Mouse (Mus musculus) c-Kit-positive CD71-positive TER-119-negative erythroid progenitor cells, embryonic 14.5 days (primary cell): ENCODE measurements around the gene Kxd1.

Source experiments
- DNase-seq: peaks from one replicate; pipeline ENCODE4 v3.0.0-alpha.2; 2013; ENCODE audit warnings: low read depth

Kxd1 gene

DNA sequence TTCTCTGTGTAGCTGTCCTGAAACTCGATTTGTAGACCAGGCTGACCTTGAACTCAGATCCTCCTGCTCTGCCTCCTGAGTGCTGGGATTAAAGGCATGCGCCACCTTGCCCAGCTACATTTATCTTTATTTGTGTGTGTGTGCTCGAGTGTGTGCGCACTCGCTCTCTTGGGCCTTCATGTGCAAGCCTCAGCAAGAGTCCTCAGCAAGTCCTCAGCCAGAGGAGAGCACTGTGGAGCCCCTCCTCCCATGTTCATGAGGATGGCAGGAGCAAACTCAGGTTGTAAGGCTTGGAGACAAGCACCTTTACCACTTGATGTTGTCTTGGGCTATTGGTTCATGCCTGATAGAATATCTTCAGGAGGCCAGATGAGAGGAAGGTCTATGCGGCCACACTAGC lies 20.0 kb upstream of the Kxd1 start:
- DNase-seq: no peak

DNA sequence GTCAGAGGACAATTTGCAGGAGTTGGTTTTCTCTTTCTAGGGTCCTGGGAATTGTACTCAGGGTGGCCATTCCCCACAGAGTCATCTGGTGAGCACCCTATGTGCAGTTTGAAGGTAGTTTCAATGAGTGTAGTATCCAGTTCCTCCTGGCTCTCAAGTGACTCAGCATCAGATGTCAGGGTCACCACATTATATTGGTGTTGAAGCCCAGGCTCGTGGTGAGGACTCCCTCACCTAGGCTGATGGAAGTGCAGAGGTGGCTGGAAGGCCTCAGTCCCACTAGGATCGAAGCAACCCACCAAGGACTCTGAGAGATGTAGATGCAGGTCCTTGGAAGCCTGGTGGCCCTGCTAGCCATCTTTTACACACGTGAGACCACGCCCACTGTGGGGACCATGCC lies 18.7 kb upstream of the Kxd1 start:
- no peak for DNase-seq

GRCm38 (mm10) chr8:70544200-70544687 lies 16.5 kb upstream of the Kxd1 start:
- DNase-seq: no peak

- DNase-seq: no peak
Observed at GRCm38 (mm10) chr8:70541081-70541480, 13.3 kb upstream of the Kxd1 start.

DNA sequence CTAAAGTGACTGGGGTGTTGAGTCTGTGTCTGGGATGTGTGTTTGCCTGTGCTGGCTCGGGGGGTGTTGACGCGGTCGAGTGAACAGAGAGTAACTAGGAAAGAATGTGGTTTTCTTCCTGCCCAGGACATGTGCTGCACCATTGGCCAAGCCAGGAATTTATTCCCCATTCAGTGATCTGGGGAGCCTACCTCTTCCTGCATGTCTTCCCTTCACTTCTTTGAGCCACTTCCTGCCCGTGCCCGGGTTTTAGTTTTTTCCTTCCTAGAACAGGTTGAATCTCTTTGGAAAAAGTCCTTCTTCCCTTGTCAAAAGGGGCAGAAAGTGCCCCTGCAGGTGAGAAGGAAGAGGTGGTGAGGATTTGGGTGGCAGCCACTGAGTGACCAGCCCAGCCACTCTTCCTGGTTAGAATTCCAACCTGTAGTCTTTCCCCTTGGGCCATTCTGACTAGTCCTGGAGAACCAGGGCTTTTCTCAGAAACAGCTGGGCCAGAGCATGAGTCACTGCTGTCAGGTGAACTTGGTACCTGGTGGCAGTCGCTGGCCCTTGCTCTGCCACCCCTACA lies 12.8 kb upstream of the Kxd1 start:
- DNase-seq: no peak

DNA sequence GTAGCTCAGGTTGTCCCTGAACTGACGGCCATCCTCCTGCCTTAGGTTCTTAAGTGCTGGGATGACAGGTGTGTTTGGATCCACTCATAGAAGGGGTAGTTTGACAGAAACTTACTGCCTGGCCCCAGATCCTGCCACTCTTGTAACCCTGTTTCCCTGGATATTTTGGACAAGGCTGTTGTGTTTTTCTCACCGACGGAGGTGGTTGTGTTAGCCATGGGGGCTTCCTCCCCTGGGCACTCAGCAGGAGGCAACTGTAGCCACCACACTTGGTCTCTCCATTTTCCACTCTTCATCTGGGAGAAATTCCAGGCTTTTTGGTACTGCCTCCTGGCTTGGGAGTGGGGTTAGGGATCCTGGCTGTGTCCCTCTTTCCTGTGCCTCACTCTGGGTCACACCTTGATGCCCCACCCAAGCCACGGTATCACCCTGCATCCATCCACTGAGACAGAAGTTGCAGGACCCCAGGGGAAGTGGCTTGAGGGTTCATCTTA lies 12.3 kb upstream of the Kxd1 start:
- DNase-seq: no peak

- peak; percentile 100 for DNase-seq
Observed at GRCm38 (mm10) chr8:70539077-70539813, 11.5 kb upstream of the Kxd1 start, which contains the start of gene Ell. Ell (plus strand) TSS chr8:70539457.

DNA sequence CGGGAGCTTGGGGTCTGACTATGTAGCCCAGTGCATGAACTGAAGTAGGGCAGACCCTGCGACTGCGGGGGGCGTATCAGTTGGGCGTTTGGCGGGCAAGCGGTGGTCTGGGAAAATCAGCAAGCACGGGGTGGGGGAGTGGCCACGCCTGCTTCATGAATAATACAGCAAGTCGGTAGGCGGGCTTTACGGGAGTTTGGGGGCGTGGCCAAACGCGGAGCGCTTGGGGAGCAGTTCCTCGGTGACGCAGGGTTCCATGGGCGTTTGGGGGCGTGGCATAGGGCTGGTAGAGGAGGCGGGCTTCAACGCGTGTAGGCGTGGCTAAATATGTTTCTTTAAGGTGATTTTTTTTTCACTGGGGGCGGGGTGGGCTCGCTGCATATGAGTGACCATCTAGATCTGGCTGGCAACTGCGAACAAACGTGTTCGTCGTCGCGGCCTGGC lies 10.9 kb upstream of the Kxd1 start:
- DNase-seq: peak; percentile 99

DNA sequence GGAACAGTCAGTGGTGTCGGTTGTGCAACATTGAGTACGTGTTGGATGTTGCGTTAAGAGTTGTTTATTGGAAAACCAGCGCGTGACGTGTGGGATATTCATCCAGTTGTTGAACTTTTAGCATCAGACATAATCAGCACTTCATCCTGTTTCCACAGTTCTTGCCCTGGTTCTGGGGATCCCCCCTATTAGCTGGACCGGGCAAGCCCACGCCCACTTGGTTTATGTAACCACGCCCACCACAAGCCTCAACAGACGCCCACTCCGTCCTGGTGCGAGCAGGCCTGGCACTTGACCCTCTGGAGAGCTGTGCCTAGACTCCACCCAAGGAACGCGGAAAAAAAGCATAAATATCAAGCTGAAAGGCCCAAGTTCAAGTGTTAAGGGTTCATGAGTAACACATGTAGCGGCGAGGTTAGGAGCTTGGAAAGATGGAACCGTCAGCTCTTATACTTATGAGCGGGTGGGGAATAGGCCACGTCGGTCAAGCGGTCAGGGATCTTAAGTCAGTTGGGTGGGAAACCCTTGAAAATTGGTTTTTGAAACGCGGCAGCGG lies 10.3 kb upstream of the Kxd1 start:
- DNase-seq: no peak

DNA sequence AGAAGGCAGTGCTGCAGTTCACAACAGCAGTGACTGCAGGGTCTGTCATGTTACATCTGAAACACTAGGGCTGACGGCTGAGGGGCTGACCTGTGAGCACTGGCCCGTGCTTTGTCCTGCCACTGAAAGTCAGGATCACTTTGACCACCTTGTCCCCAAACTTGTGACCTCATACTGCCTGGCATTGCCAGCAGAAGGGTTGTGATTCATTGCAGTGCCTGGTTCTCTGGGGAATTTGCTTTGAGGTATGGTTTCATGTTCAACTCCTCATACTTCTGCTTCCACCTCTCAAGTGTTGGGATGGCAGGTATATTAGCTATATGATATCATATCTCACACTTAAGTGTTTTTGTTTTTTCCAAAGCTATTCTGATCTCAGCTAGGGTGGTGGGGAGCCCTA lies 7.9 kb upstream of the Kxd1 start:
- DNase-seq: no peak

DNA sequence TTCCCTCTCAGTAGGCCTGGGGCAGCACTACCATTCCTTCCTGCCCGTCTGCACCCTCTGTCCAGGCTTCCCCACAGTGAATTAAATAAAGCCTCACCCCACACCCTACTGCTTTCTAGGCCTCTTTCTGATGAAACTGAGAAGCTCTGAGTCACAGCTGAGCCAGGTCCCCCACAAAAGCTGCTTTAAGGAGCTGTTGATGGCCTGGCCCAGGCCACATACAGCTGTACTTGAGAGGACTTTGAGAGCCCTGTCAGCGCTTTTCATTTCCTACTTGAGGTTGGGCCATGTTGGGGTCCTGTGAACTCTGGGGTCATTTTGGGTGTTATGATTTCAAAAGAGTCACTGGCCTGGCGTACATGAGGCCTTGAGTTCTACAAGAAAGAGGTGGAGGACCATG lies 7.5 kb upstream of the Kxd1 start:
- no peak for DNase-seq

DNA sequence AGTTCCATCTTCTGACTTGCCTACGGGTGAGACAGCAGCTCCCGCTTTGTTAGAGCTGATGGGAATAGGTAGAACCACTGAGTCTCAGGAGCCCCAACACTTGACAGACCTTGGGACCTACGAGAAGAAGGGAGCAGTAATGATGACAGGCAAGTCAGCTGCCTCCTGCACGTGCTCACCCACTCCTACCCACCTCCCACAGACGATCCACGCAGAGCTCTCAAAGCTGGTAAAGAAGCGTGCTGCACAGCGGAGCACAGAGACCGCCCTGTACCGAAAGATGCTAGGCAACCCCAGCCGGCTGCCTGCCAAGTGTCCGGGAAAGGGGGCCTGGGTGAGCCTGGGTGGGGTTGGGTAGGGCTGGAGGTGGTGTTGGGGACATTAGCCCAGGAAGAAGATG lies 6.5 kb upstream of the Kxd1 start:
- no peak for DNase-seq

GRCm38 (mm10) chr8:70530314-70530713 lies 2.6 kb upstream of the Kxd1 start:
- no peak for DNase-seq

GRCm38 (mm10) chr8:70529741-70530161 lies 2.0 kb upstream of the Kxd1 start:
- DNase-seq: no peak

DNA sequence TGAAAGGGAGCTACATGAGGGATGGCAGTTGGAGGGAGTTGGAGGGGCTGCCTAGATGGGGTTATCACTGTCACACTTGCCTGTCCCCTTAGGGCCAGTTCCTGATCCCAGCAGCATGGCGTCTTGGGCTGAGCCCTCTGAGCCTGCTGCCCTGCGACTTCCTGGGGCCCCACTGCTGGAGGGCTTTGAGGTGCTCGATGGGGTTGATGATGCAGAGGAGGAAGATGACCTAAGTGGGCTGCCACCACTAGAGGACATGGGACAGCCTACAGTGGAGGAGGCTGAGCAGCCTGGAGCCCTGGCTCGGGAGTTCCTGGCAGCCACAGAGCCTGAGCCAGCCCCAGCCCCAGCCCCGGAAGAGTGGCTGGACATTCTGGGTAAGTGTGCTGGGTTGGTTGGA lies 1.5 kb upstream of the Kxd1 start:
- no peak for DNase-seq

GRCm38 (mm10) chr8:70528182-70528797 lies 534 bp upstream of the Kxd1 start:
- no peak for DNase-seq

DNA sequence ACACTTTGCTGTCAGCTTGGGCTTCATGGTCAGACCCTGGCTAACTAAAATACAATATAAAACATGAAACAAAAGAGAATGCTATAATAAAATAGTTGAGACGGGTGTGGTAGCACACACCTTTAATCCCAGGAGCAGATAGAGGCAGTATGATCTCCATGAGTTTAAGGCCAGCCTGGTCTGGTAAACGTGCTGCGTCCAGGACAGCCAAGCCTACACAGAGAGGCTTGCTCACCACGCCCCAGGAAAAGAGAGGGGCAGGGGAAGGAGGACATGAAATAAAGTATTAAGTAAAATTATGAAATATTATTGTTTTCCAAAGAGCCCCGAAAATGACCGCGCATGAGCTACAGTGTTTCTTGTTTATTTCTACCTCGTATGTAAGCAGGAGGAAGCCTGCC lies 645 bp downstream of the Kxd1 start:
- DNase-seq: no peak

GRCm38 (mm10) chr8:70522592-70523403 lies 5.0 kb downstream of the Kxd1 start:
- DNase-seq: peak; percentile 97

- DNase-seq: no peak
Observed at GRCm38 (mm10) chr8:70519606-70520005, 8.2 kb downstream of the Kxd1 start.

DNA sequence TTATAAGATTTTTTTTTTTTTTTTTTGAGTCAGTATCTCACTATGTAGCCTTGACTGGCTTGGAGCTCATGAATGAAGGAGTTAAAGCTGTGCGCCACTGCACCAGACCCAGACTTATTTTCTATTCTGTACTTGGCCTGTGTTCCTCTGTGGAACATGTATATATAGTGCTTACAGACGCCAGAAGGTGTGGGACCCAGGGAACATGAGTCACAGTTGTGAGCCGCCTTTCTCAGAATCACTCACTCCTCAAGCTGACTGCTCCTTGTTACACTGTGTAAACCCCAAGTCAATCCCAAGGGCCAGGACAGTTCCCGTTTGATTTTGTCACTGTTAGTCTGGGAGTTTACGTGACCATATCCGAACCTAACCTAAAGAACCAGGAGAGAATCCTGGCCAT lies 8.7 kb downstream of the Kxd1 start:
- no peak for DNase-seq

- no peak for DNase-seq
Observed at GRCm38 (mm10) chr8:70517940-70518643, 9.7 kb downstream of the Kxd1 start.
